Mouse (Mus musculus) ES-Bruce4 (cell line): ENCODE measurements around the gene Tmbim6. TPM values are rescaled to one million over a fixed set of nuclear protein-coding genes. Genes with fewer than 3 reads are reported as not detected.

Source experiments
- H3K27ac ChIP-seq: 2 replicates; pipeline ENCODE4 v1.5.1; 2012; ENCODE audit warnings: low read length, inconsistent platforms; ENCODE audit not compliant: insufficient read depth
- H3K27me3 ChIP-seq: 2 replicates; pipeline ENCODE4 v1.6.1; 2012; ENCODE audit warnings: mild to moderate bottlenecking, low read length, inconsistent platforms; ENCODE audit not compliant: control insufficient read depth, poor library complexity, insufficient read depth, severe bottlenecking
- H3K36me3 ChIP-seq: 2 replicates; pipeline ENCODE4 v1.6.1; 2012; ENCODE audit warnings: inconsistent platforms, mild to moderate bottlenecking, low read length, moderate library complexity; ENCODE audit not compliant: control insufficient read depth, poor library complexity, insufficient read depth, severe bottlenecking
- H3K4me1 ChIP-seq: one replicate; pipeline ENCODE4 v1.8.1; 2011; ENCODE audit warnings: low read length; ENCODE audit not compliant: control insufficient read depth, insufficient read depth
- H3K4me3 ChIP-seq: 2 replicates; pipeline ENCODE4 v1.5.1; 2011; ENCODE audit warnings: low read depth, mild to moderate bottlenecking, low read length
- H3K9ac ChIP-seq: 2 replicates; pipeline ENCODE4 v1.6.1; 2012; ENCODE audit warnings: low read depth, mild to moderate bottlenecking, inconsistent platforms; ENCODE audit not compliant: poor library complexity, severe bottlenecking
- H3K9me3 ChIP-seq: replicated peaks from 2 replicates; pipeline ENCODE4 v1.6.1; 2012; ENCODE audit warnings: mild to moderate bottlenecking, low read length, inconsistent platforms; ENCODE audit not compliant: control insufficient read depth, poor library complexity, insufficient read depth, severe bottlenecking
- CTCF ChIP-seq: IDR thresholded peaks from one replicate; pipeline ENCODE4 v1.8.1; 2011; ENCODE audit warnings: low read depth, low read length
- EP300 ChIP-seq: IDR thresholded peaks from 2 replicates; pipeline ENCODE4 v1.6.1; 2011; ENCODE audit warnings: low read depth, low read length; ENCODE audit not compliant: insufficient read depth
- POLR2A ChIP-seq: IDR thresholded peaks from one replicate; pipeline ENCODE4 v1.8.1; 2011; ENCODE audit warnings: low read length; ENCODE audit not compliant: insufficient read depth
- polyA plus RNA-seq: library from polyadenylated mRNA; stranded (reverse); fragments of >200 nt; gene quantifications from 2 replicates; pipeline ENCODE4 v1.2.4, GENCODE M21; 2011; ENCODE audit warnings: low read depth; ENCODE audit not compliant: missing spikeins, insufficient read depth, insufficient read length

Gene Tmbim6
- polyA plus RNA-seq, 1 experiment: 429 TPM

DNA sequence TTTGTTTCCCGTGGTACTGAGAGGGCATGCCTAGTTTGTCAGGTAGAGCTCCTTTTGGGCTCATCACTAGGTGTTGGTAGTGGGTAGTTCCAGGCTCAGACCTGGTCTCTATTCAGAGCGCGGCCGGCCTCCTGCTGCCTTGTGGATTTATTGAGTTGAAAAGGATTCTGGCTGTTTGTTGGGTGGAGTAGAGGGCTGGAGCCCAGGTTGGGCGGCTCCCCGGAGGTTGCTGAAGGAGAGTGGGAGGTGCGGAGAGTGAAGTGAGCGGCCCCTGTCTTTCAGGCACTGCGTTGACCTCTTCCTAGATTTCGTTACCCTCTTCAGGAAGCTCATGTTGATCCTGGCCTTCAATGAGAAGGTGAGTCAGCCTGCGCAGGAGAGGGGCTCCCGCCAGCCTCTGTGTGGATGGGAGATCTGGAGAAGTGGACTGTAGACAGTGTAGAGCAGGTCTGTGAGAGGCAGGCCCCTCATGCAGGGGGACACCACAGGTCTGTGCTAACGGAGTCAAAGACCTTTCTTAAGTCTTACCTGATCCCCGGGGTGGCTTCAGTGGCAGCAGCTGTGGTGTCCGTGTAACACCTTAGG lies 14.4 kb downstream of the Tmbim6 start:
- H3K9me3 ChIP-seq: no peaks in the 10 kb centered on the region
- no peak overlapping the region for H3K4me3 ChIP-seq
- no peak for TF ChIP-seq EP300
- no peak for TF ChIP-seq POLR2A
- no peak for TF ChIP-seq CTCF
- H3K27me3 ChIP-seq: no peaks in the 10 kb centered on the region
- H3K9ac ChIP-seq: no peak overlapping the region
- H3K36me3 ChIP-seq: peaks cover 47% of the 10 kb centered on the region
- 0 out of 2 replicates have a peak overlapping the region, but pooled peaks have one; percentile 17 for H3K27ac ChIP-seq
- H3K4me1 ChIP-seq: peaks cover 5% of the 10 kb centered on the region

DNA sequence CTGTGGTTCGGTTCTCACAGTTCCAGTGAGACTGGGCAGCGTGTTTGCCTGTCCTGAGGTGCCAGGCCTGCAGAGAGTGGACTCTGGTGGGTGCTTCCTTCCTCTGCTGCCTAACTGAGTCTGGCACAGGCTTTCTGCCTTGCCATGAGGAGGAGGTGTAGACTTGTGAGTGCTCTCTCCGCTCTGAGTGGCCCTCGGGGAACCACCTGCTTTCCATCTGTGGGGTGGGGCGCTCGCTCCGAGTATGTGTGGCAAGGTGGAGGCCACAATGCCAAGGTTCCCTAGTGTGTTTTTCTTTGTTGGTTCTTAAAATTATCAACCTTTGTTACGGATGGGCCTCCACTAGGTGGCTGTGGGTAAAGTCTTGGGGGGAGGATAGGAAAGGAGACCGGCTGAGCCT lies 16.2 kb downstream of the Tmbim6 start:
- H3K4me3 ChIP-seq: no peak overlapping the region
- H3K4me1 ChIP-seq: peaks cover 5% of the 10 kb centered on the region
- peaks cover 43% of the 10 kb centered on the region for H3K36me3 ChIP-seq
- TF ChIP-seq POLR2A: no peak
- no peak for TF ChIP-seq EP300
- no peak for TF ChIP-seq CTCF
- no peaks in the 10 kb centered on the region for H3K27me3 ChIP-seq
- H3K27ac ChIP-seq: no peak overlapping the region
- no peaks in the 10 kb centered on the region for H3K9me3 ChIP-seq
- no peak overlapping the region for H3K9ac ChIP-seq

DNA sequence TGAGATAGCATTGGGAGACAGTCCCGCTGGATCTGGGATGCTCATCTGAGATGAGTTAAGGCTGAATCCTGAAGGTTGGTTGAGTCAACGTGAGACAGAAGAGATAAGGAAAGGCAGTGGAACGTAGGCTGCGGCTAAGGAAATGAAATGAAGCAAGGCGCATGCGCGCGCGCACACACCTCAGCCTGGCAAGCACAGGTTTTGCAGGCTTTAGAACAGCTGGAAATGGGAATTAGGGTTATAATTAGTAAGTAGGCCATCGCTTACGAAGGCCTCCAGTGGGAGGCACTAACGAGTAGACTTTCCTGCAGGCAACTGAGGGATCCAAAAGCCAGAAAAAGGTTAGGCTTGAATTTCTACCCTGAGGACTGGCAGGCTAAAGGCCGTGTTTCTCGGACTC lies 19.1 kb downstream of the Tmbim6 start:
- Histone ChIP-seq H3K9me3 (no peaks in the 10 kb centered on the region), H3K4me3 (no peak overlapping the region), H3K36me3 (peaks cover 18% of the 10 kb centered on the region), H3K4me1 (peaks cover 2% of the 10 kb centered on the region), H3K27ac (no peak overlapping the region), H3K27me3 (no peaks in the 10 kb centered on the region), H3K9ac (no peak overlapping the region)
- TF ChIP-seq POLR2A: no peak
- no peak for TF ChIP-seq EP300
- TF ChIP-seq CTCF: no peak

DNA sequence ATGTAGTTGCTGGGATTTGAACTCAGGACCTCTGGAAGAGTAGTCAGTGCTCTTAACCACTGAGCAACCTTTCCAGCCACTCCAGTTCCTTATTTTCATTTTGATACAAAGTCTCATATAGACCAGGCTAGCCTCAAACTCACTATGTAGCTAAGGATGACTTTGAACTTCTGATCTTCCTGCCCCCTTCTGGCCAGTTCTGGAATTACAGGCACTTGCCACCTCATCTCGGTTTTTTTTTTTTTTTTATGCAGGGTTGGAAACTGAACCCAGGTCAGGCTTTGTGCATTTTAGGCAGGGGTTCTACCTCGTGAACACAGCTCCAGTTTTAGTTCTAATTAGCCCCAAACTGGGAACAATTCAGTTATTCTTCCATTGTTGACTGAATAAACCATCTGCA lies 23.1 kb downstream of the Tmbim6 start:
- H3K4me3 ChIP-seq: no peak overlapping the region

DNA sequence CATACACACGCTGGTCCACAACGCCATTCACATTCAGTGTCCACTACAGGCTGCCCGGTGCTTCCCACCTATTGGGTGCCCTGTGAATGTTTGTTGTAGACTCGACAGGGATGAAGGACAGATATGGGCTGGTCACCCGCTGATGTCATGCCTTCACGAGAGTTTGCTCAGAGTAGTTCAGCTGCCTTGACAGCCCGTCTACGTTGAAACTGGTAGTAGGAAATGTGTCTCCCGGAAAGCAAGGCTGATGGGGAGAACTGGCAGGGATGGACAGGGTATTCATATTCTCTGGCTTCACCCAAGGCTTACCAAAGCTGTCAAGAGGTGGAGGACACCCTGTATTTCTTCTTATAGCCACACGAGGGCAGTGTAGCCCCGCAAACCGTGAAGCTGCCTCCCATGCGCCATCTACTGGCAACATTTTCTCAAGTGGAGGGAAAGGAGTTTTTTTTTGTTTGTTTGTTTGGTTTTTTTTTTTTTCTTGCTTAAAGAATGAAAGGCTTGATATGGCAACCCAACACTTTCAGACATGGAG lies 23.7 kb downstream of the Tmbim6 start:
- TF ChIP-seq POLR2A (no peak), EP300 (0 out of 2 replicates have a peak, but pooled peaks have one; percentile 57), CTCF (peak; percentile 100)

More for the DNA sequence above, 23.1 kb downstream of the Tmbim6 start:
- Histone ChIP-seq H3K9ac (no peak overlapping the region), H3K4me1 (no peaks in the 10 kb centered on the region), H3K9me3 (no peaks in the 10 kb centered on the region), H3K27me3 (no peaks in the 10 kb centered on the region), H3K27ac (no peak overlapping the region), H3K36me3 (no peaks in the 10 kb centered on the region)
- no peak for TF ChIP-seq CTCF
- TF ChIP-seq POLR2A: no peak
- TF ChIP-seq EP300: no peak

DNA sequence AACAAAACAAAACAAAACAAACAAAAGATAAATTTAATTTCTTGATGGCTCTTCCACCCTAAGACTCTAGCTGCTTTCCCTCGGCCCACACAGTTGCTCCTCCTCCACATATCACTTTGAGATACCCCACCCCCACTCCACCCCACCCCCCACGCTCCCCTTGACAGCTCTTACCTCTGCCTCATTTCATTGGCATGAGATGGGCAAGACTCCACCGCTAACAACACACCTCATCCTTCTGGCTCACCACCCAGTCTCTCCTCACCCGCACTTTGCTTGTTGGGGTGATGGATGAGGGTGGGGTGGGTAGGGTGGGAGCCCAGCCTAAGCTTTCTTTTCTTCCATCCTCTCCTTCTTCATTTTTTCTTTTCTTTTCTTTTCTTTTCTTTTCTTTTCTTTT lies 24.3 kb downstream of the Tmbim6 start:
- Histone ChIP-seq H3K27me3 (no peaks in the 10 kb centered on the region), H3K9me3 (no peaks in the 10 kb centered on the region), H3K36me3 (no peaks in the 10 kb centered on the region), H3K4me1 (no peaks in the 10 kb centered on the region), H3K4me3 (no peak overlapping the region), H3K27ac (no peak overlapping the region), H3K9ac (no peak overlapping the region)
- TF ChIP-seq CTCF: no peak
- TF ChIP-seq EP300: no peak
- TF ChIP-seq POLR2A: no peak

More for the DNA sequence above, 23.7 kb downstream of the Tmbim6 start:
- H3K4me3 ChIP-seq: no peak overlapping the region
- H3K27me3 ChIP-seq: no peaks in the 10 kb centered on the region
- H3K9ac ChIP-seq: no peak overlapping the region
- H3K36me3 ChIP-seq: no peaks in the 10 kb centered on the region
- H3K9me3 ChIP-seq: no peaks in the 10 kb centered on the region
- H3K27ac ChIP-seq: no peak overlapping the region
- no peaks in the 10 kb centered on the region for H3K4me1 ChIP-seq
